ENCODE assay signal across 14 mouse cellular contexts in genomic region chr17:90638183-90638727, GRCm38 (mm10).
"Had no signal": no experiment of that assay in that cellular context is flagged by ENCODE, and none has a peak within 500 bp of the region (broad histone marks: within the 10 kb centered on the region; RNA-seq: fewer than 3 reads in every experiment).

No protein-coding gene starts in this region.

- H3K4me2 ChIP-seq: intestine, embryonic 15.5 days; kidney, embryonic 15.5 days; liver, embryonic 13.5 days had no signal

- H3K4me3 ChIP-seq: intestine, embryonic 15.5 days; kidney, embryonic 15.5 days; liver, embryonic 13.5 days had no signal

- DNase-seq: kidney, adult 11 months; kidney, adult 8-10 months; kidney, postnatal 10 days; kidney, postnatal 36 days; layer of hippocampus, adult 9-11 months; liver, embryonic 13.5 days; lung, adult 2 months; lung, postnatal 14 days; lung, postnatal 4 days; midbrain, embryonic 14.5 days; thymus, adult 18-20 months; thymus, postnatal 36 days had no signal

- H3K9me3 ChIP-seq: intestine, embryonic 15.5 days; kidney, embryonic 15.5 days; liver, embryonic 13.5 days had no signal

- H3K27me3 ChIP-seq: intestine, embryonic 15.5 days; kidney, embryonic 15.5 days; liver, embryonic 13.5 days had no signal

- ATAC-seq: intestine, embryonic 15.5 days had no signal

- H3K4me1 ChIP-seq: intestine, embryonic 15.5 days; kidney, embryonic 15.5 days; liver, embryonic 13.5 days had no signal

- H3K9ac ChIP-seq: intestine, embryonic 15.5 days; kidney, embryonic 15.5 days; liver, embryonic 13.5 days had no signal

- H3K27ac ChIP-seq: intestine, embryonic 15.5 days; kidney, embryonic 15.5 days; liver, embryonic 13.5 days had no signal

- H3K36me3 ChIP-seq: intestine, embryonic 15.5 days; kidney, embryonic 15.5 days; liver, embryonic 13.5 days had no signal
